Mouse (Mus musculus) testis, adult 2 months (tissue): Measurements from ENCODE around the gene Tmem184b.

Experiments used
- CTCF ChIP-seq: fragments of 200-500 bp; IDR thresholded peaks from 2 replicates; pipeline ENCODE4 v1.5.1; 2012; ENCODE audit warnings: low read depth, mild to moderate bottlenecking, inconsistent platforms, low read length, moderate library complexity; ENCODE audit not compliant: control insufficient read depth, insufficient read depth, insufficient replicate concordance
- POLR2A ChIP-seq: fragments of 200-500 bp; IDR thresholded peaks from 2 replicates; pipeline ENCODE4 v1.6.1; 2012; ENCODE audit warnings: low read depth, mild to moderate bottlenecking, inconsistent platforms, low read length, moderate library complexity; ENCODE audit not compliant: control insufficient read depth

DNA sequence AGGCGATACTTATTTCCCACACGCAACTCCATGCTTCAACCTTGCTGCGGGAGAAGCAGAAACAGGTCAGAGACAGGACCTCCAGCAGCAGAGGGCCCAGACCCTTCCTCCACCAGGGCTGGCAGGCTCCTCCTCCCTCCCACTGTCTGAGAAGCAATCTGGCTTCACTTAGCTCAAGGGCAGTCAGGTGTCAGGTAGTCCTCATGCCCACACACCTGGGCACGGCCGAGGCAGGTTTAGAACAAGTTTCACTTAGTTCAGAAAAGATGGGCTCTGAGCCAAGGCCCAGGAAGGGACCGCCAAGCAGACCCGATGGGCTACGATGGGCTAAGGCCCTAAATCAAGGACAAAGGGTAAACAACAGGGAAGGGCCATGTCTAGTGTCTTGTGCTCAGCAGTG, 35.4 kb upstream of the Tmem184b start:
- TF ChIP-seq CTCF (no peak), POLR2A (no peak)
